Mouse (Mus musculus): Measurements from ENCODE around the gene Pgbd1. TPM values are rescaled to one million over a fixed set of nuclear protein-coding genes. Genes with fewer than 3 reads are reported as not detected.

The Pgbd1 gene
- total RNA-seq, 2 experiments from 2014 or later: 0.98 to 1.5 TPM

Small RNAs within 50 kb of the gene (microRNA-seq; reads per million reads assigned to microRNA genes)
- gene Mir1896 (0 reads per million in 2 experiments), gene Mir6942 (0 to 0.25 reads per million in 2 experiments)

Other genes with a start within 250 kb of the Pgbd1 start
- not detected for gene Gpx5, start 148.3 kb downstream of the Pgbd1 start, total RNA-seq (2021)
- gene Gpx6, start 128.9 kb downstream of the Pgbd1 start, total RNA-seq (2021): under 1 TPM; 0.33 to 0.37 TPM
- gene Olfr1367, start 94.1 kb downstream of the Pgbd1 start, total RNA-seq (2021): not detected
- 1 to 10 TPM; 8.3 to 8.9 TPM for gene Zscan12, start 78.2 kb downstream of the Pgbd1 start, total RNA-seq (2021)
- 10 to 100 TPM; 36.0 to 38.1 TPM for gene Zkscan3, start 38.3 kb downstream of the Pgbd1 start, total RNA-seq (2021)
- gene Zscan26, start 12.7 kb upstream of the Pgbd1 start, total RNA-seq (2021): 10 to 100 TPM; 58.1 to 60.4 TPM
- under 1 TPM; 0.58 to 0.84 TPM for gene Nkapl, start 27.5 kb upstream of the Pgbd1 start, total RNA-seq (2021)
- 1 to 10 TPM; 5.7 to 6.4 TPM for gene Zkscan4, start 37.8 kb upstream of the Pgbd1 start, total RNA-seq (2021)
- gene Gm10065, start 38.4 kb upstream of the Pgbd1 start, total RNA-seq (2021): not detected
- 10 to 100 TPM; 21.6 to 25.9 TPM for gene AK157302, start 54.2 kb upstream of the Pgbd1 start, total RNA-seq (2021)
- gene Gm11273, start 60.4 kb upstream of the Pgbd1 start, total RNA-seq (2021): 10 to 100 TPM; 60.5 to 66.3 TPM
- 10 to 100 TPM; 13.1 to 18.5 TPM for gene Zkscan8, start 90.1 kb upstream of the Pgbd1 start, total RNA-seq (2021)
- gene Olfr1366, start 101.8 kb upstream of the Pgbd1 start, total RNA-seq (2021): not detected
- gene Olfr1535, start 118.8 kb upstream of the Pgbd1 start, total RNA-seq (2021): not detected
- gene Olfr1364, start 140.7 kb upstream of the Pgbd1 start, total RNA-seq (2021): not detected
- gene Olfr1362, start 173.0 kb upstream of the Pgbd1 start, total RNA-seq (2021): not detected
- gene Olfr11, start 201.5 kb upstream of the Pgbd1 start, total RNA-seq (2021): not detected
- gene Olfr1361, start 222.3 kb upstream of the Pgbd1 start, total RNA-seq (2021): not detected
- gene Olfr1360, start 236.3 kb upstream of the Pgbd1 start, total RNA-seq (2021): not detected